Mouse (Mus musculus) limb, embryonic 10.5 days (tissue): Measurements from ENCODE around the gene Spaca4. TPM values are rescaled to one million over a fixed set of nuclear protein-coding genes. Genes with fewer than 3 reads are reported as not detected.
A peak's percentile ranks its signal among the peaks of the same experiment; 100 is the strongest.

Experiments
- DNase-seq: peaks from one replicate; pipeline ENCODE4 v3.0.0-alpha.2; 2017; ENCODE audit warnings: low spot score
- H3K27ac ChIP-seq: fragments of 300-500 bp; sonication (generic); 2 replicates; pipeline ENCODE4 v1.5.1; 2016; ENCODE audit warnings: mild to moderate bottlenecking
- H3K27me3 ChIP-seq: fragments of 300-500 bp; sonication (generic); 2 replicates; pipeline ENCODE4 v1.6.1; 2016; ENCODE audit warnings: low read depth, mild to moderate bottlenecking; ENCODE audit not compliant: poor library complexity, severe bottlenecking
- H3K36me3 ChIP-seq: fragments of 300-500 bp; sonication (generic); 2 replicates; pipeline ENCODE4 v1.6.1; 2016; ENCODE audit warnings: mild to moderate bottlenecking, moderate library complexity
- H3K4me1 ChIP-seq: fragments of 300-500 bp; sonication (generic); 2 replicates; pipeline ENCODE4 v1.6.1; 2016
- H3K4me3 ChIP-seq: fragments of 300-500 bp; sonication (generic); 2 replicates; pipeline ENCODE4 v1.5.1; 2016; ENCODE audit warnings: mild to moderate bottlenecking, moderate library complexity
- H3K9me3 ChIP-seq: fragments of 300-500 bp; sonication (generic); replicated peaks from 2 replicates; pipeline ENCODE4 v1.6.1; 2016; ENCODE audit warnings: mild to moderate bottlenecking
- WGBS: fragments of 180-500 bp; shearing (Covaris S2); methylation state at CpG from one replicate; pipeline ENCODE4 v1.1.7; 2016; 5-methylcytosine and 5-hydroxymethylcytosine counted together
- polyA plus RNA-seq: library from polyadenylated mRNA; unstranded; fragments of >200 nt; fragmentation: Nextera tagmentation; extraction: Ambion mirVana; gene quantifications from 2 replicates; pipeline ENCODE4 v1.2.1, GENCODE M21; 2016

Gene Spaca4
- not detected in 2 replicates for polyA plus RNA-seq

DNA sequence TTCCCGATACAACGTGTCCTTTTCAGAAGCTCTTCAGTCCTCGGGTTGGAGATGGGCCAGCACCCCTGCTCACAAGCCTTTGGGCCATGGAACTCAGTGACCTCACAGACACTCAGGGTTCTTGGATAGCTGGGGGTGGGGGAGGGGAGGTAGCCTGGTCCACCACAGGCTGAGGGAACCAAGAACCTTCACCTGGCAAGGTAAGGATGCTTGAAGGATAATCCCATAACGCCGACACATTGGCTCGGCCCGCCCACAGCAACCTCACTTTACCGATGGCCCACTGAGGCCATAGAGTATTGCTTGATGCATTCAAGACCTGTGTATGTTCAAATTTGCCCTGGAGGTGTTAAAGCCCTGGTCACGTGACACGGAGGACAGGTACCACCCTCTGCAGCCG, at the start of gene Spaca4:
Gene Spaca4 (minus strand): TSS at position 101 of the 400 bp plus-strand sequence.
- Histone ChIP-seq H3K27ac (no peak within 1 kb of the TSS), H3K36me3 (peaks cover 97% of the 10 kb centered on the region), H3K4me3 (peak within 1 kb of the TSS; percentile 7; the same call in 1 of the 2 replicates), H3K9me3 (no peaks in the 10 kb centered on the region), H3K4me1 (peaks cover 22% of the 10 kb centered on the region), H3K27me3 (no peaks in the 10 kb centered on the region)
- 93% methylated on average over 11 of the region's 11 CpGs for WGBS
- no peak for DNase-seq

DNA sequence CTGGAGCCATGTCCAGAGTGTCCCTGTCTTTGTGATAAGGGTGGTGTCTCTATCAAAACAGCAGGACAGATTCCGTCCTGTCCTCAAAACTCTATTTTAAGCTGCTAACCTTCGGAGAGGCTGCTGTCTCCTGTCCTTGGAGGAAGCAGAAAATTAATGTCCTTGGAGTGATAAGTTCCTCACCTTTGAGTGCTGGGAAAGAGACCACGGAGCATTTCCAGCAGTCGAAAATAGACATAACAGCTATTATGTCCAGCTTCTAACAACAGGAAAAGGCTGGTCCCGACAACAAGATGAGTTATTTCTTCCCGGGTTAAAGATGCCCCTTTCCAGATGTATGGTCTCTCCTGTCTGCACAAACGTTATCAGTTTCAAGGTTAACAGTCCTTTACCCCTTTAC, 49.6 kb upstream of the Spaca4 start:
- no peak for DNase-seq
- Histone ChIP-seq H3K36me3 (no peaks in the 10 kb centered on the region), H3K27me3 (peaks cover 14% of the 10 kb centered on the region), H3K4me3 (no peak overlapping the region), H3K4me1 (peaks cover 10% of the 10 kb centered on the region; the same call in 1 of the 2 replicates), H3K27ac (no peak overlapping the region), H3K9me3 (no peaks in the 10 kb centered on the region)
- 80% methylated on average over 7 of the region's 7 CpGs for WGBS

DNA sequence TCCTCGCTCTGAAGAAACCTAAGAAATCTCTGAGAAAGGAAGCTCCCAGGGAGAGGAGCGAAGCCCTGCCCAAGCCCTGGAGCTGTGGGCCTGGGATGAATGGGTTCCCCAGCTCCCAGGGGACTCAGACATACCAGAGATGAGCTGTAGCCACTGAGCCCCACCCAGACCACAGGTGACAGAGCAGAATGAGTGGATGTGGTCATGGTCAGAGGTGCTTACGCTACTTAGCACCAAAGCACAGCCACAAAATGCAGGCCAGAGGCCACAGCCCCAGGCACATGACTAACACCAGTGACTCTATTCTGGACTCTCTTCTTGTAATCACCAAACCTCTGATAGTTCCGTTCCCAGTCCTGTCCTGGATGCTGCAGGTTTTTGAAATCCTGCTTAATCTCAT, 45.5 kb upstream of the Spaca4 start:
- DNase-seq, result no peak
- Histone ChIP-seq H3K27me3 (no peaks in the 10 kb centered on the region), H3K36me3 (no peaks in the 10 kb centered on the region), H3K4me1 (no peaks in the 10 kb centered on the region), H3K9me3 (no peaks in the 10 kb centered on the region), H3K27ac (no peak overlapping the region), H3K4me3 (no peak overlapping the region)
- WGBS, result 70% methylated on average over 4 of the region's 4 CpGs

DNA sequence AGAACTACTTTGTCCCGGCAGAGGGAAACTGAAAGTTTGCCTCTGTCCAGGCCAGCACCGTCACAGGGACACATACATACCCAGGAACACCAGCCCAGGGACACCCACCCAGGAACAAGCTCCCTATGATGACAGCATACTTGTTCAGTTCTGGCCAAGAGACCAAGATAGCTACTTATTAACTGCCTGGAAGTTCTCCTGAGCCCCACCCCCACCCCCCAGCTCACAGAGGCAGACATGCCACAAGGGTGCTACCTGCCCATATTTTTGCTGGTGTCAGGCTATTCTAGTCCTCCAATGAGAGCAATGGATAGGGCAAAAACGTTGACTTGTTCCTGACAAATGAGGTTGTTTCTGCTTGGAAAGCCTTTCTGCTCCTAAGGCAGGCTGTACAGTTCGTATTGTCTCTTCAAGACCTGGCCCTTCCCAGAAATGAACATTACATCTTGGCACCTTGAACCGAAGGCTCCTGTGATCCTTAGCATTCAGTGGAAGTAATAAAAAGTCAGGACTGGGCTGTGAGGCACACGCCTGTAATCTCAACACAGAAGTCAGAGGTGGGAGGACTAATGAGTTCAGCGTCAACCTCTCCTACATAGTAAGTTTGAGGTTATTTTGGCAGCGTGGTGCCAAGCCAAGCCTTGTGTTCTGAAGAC, 44.9 kb upstream of the Spaca4 start:
- Histone ChIP-seq H3K9me3 (no peaks in the 10 kb centered on the region), H3K36me3 (no peaks in the 10 kb centered on the region), H3K27me3 (no peaks in the 10 kb centered on the region), H3K27ac (no peak overlapping the region), H3K4me3 (no peak overlapping the region), H3K4me1 (no peaks in the 10 kb centered on the region)
- no peak for DNase-seq
- 73% methylated on average over 8 of the region's 8 CpGs for WGBS

DNA sequence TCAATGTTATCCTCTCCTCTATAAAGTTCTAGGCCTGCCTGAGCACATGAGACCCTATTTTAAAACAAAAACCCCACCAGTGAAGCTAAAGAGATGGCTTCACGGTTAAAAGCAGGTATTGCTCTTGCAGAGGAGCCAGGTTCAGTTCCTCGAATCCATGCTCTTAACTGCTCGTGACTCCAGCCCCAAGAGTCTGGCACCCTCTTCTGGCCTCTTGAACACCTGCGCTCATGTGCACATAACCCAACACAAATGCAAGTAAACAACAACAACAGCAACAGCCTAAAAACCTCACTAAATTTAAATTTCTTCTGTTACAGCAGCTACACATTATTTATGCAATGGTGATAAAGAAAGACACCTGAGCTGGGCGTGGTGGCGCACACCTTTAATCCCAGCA, 41.9 kb upstream of the Spaca4 start:
- no peak for DNase-seq
- Histone ChIP-seq H3K4me1 (no peaks in the 10 kb centered on the region), H3K36me3 (no peaks in the 10 kb centered on the region), H3K27me3 (no peaks in the 10 kb centered on the region), H3K27ac (no peak overlapping the region), H3K9me3 (no peaks in the 10 kb centered on the region), H3K4me3 (no peak overlapping the region)
- 91% methylated on average over 6 of the region's 6 CpGs for WGBS

DNA sequence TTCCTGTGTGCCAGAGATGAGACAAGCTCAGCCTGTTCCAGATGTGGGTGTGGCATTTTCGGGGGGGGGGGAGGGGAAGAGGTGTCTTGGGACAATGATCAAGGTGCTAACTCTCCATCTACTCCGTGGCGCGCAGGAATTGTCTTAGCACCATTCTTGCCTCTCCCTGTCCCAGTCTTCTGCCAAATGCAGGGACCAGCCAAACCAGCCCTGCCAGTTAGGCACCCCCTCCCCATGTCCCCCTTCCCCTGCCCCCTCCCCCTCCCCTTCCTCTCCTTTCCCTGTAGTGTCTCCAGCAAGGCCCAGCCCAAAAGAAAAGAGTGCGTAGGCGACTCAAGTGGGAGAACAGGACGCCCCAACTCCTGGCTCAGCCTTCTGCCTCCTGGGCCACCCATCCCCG, 41.2 kb upstream of the Spaca4 start:
- H3K4me3 ChIP-seq, result no peak overlapping the region
- H3K4me1 ChIP-seq, result no peaks in the 10 kb centered on the region
- H3K27me3 ChIP-seq, result no peaks in the 10 kb centered on the region
- no peak overlapping the region for H3K27ac ChIP-seq
- DNase-seq, result no peak
- H3K36me3 ChIP-seq, result no peaks in the 10 kb centered on the region
- no peaks in the 10 kb centered on the region for H3K9me3 ChIP-seq
- WGBS, result 41% methylated on average over 8 of the region's 8 CpGs

DNA sequence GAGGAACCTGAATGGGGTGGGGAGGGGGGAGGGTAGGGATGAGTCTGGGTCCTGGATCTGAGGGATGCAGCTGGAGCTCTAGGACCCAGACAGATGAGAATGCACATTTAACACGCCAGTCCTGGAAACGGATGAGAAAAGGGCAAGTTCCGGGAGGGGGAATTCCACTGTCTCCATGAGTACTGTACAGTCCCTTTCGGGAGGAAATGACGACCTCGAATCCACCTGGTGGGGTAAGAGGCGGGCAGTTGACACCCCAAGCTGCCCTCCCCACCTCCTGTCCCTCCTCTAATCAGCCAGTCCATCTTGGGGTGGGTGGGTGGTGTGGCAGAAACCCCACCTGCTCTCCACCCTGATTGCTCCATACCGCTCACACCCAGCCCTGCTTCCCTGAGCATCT, 40.4 kb upstream of the Spaca4 start:
- H3K27ac ChIP-seq, result peak overlapping the region; percentile 50; the same call in 1 of the 2 replicates
- 64% methylated on average over 8 of the region's 8 CpGs for WGBS

DNA sequence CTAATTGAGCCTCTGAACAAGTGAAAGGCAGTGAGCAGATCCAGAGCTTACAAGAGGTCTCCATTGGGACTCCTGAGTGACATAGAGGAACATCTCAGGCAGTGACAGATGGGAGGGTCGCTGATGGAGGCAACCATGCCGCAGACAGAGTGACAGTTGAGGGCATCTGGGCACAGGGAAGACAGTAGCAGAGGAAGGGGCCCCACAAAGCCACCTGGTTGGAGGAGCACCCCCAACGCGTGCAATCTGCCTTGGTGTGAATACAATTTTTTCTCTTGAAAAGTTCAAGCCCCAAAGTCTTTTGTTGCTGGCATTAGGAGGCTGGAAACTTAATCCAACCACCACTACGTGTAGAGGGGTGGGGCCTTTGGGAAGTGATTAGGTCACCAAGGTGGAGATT, 34.5 kb upstream of the Spaca4 start:
- WGBS, result 70% methylated on average over 5 of the region's 5 CpGs
- H3K27me3 ChIP-seq, result peaks cover 36% of the 10 kb centered on the region
- no peaks in the 10 kb centered on the region for H3K36me3 ChIP-seq
- peaks cover 13% of the 10 kb centered on the region for H3K4me1 ChIP-seq
- no peak for DNase-seq
- H3K9me3 ChIP-seq, result no peaks in the 10 kb centered on the region
- no peak overlapping the region for H3K4me3 ChIP-seq
- H3K27ac ChIP-seq, result no peak overlapping the region

More for the DNA sequence above, 40.4 kb upstream of the Spaca4 start:
- H3K27me3 ChIP-seq, result no peaks in the 10 kb centered on the region
- H3K9me3 ChIP-seq, result no peaks in the 10 kb centered on the region
- H3K4me1 ChIP-seq, result no peaks in the 10 kb centered on the region
- DNase-seq, result no peak
- H3K4me3 ChIP-seq, result no peak overlapping the region
- H3K36me3 ChIP-seq, result no peaks in the 10 kb centered on the region

DNA sequence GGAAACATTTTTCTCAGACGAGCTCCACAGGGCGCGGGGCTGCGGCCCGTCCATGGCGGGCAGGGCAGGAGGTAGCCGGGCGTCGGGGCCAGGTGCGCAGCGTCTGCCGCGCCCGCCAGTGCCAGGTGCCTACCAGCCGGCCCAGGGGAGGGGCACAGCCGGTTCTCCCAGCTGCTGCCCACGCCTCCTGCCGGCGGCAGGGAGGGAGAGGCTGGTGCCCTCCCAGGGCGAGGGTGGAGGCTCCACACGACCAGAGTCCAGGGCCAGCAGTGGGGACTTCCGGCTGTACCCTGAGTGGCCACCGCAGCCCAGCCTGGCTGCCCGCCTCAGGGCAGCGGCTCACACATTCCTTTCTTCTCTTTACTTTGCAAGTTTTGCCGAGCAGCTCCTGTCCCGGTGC, 33.8 kb upstream of the Spaca4 start:
- 8% methylated on average over 27 of the region's 27 CpGs for whole genome bisulfite sequencing
- peak; percentile 55 for DNase-seq
- H3K27ac ChIP-seq, result peak overlapping the region; percentile 70

DNA sequence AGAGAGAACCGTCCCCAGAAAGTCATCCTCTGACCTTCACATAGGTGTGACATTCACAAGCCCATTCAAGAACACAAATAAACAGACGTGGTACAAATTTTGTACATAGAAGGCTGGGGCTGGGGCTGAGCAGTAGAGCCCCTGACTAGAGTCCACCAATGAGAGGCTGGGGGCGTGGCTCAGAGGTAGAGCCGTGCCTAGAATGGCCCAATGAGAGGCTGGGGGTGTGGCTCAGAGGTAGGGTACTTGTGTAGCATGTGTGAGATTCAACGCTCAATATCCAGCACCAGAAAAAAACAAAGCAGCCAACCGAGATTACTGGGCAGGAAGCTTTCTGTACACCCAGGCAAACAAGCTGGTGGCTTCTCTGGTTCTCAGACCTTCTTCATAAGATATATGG, 30.1 kb upstream of the Spaca4 start:
- no peak for DNase-seq
- Histone ChIP-seq H3K4me1 (peaks cover 13% of the 10 kb centered on the region), H3K4me3 (no peak overlapping the region), H3K27ac (no peak overlapping the region), H3K36me3 (no peaks in the 10 kb centered on the region), H3K9me3 (no peaks in the 10 kb centered on the region), H3K27me3 (peaks cover 34% of the 10 kb centered on the region)
- 62% methylated on average over 6 of the region's 6 CpGs for WGBS

More for the DNA sequence above, 33.8 kb upstream of the Spaca4 start:
- H3K36me3 ChIP-seq, result no peaks in the 10 kb centered on the region
- peaks cover 13% of the 10 kb centered on the region for H3K4me1 ChIP-seq
- peak overlapping the region; percentile 47 for H3K4me3 ChIP-seq
- H3K9me3 ChIP-seq, result no peaks in the 10 kb centered on the region
- H3K27me3 ChIP-seq, result peaks cover 36% of the 10 kb centered on the region

DNA sequence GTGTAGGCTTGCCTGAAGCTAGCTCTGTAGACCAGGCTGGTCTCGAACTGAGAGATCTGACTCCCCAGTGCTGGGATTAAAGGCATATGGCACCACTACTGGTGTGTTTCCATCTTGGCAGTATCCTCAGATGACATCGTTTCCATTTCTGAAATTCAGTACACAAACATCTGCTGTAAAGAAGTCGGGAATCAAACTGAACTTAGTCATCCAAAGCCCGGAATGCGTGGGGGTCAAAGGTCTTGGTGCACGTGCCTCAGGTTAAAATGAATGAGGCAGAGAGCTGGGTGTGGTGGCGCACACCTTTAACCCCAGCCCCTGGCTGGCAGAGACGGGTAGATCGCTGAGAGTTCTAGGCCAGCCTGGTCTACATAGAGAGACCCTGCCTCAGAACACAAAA, 24.5 kb upstream of the Spaca4 start:
- Histone ChIP-seq H3K9me3 (no peaks in the 10 kb centered on the region), H3K27me3 (no peaks in the 10 kb centered on the region), H3K4me3 (no peak overlapping the region), H3K4me1 (peaks cover 9% of the 10 kb centered on the region), H3K36me3 (no peaks in the 10 kb centered on the region), H3K27ac (no peak overlapping the region)
- WGBS, result 76% methylated on average over 9 of the region's 9 CpGs
- no peak for DNase-seq

DNA sequence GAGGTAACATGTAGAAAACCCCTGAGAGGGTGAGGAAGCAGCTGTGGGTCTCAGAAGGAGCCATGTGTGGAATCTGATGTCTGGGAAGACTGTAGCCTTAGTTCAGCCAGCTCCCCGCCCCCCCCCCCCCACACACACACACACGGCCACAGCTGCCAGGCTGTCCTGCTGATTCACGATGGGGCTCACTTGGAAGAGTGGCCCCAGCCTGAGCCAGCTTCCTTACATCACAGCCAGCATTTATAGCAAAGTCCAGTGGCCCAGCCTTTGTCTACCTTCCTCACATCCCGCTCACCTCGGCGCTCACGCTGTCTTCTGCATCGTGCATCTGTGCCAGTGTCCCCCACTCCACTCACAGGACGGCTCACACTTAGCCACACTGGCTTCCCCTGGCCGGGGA, 23.8 kb upstream of the Spaca4 start:
- 54% methylated on average over 10 of the region's 10 CpGs for WGBS
- no peaks in the 10 kb centered on the region for H3K27me3 ChIP-seq
- H3K4me3 ChIP-seq, result no peak overlapping the region
- no peaks in the 10 kb centered on the region for H3K9me3 ChIP-seq
- peaks cover 9% of the 10 kb centered on the region for H3K4me1 ChIP-seq
- DNase-seq, result no peak
- peak overlapping the region; percentile 70 for H3K27ac ChIP-seq
- H3K36me3 ChIP-seq, result no peaks in the 10 kb centered on the region

DNA sequence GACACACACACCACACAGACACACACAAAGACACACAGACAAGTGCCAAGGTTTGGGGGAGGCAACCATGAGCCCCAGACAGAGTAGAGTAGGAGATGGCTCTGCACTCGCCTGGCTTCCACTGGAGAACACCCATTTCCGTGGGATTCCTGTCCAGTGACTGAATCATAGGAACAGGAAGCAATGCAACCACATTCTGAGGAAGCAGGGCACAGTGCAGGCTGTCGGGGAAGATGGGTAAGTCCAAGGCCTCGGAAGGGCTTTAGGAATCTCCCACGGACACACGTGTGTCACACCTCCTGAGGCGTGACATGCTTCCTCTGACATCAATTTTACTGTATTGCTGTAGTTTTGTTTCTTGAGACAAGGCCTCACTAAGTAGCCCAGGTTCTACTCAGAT, 22.5 kb upstream of the Spaca4 start:
- Histone ChIP-seq H3K36me3 (no peaks in the 10 kb centered on the region), H3K27me3 (no peaks in the 10 kb centered on the region), H3K27ac (no peak overlapping the region), H3K9me3 (no peaks in the 10 kb centered on the region), H3K4me1 (peaks cover 9% of the 10 kb centered on the region), H3K4me3 (no peak overlapping the region)
- 88% methylated on average over 7 of the region's 7 CpGs for WGBS
- no peak for DNase-seq

DNA sequence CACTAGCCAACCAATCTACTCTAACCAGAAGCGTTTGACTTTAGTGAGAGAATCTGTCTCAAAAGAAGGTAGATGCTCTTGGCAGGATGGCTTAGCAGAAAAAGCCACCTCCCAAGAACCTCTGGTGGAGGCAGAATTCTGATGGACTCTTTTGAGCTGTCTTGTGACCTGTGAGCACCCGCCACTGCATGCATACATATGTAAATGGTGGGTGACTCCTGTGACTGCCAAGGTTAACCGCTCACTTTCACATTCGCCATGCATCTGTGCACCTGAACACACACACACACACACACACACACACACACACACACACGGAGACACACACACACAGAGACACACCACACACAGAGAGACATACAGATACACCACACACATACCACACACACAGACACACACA, 21.8 kb upstream of the Spaca4 start:
- DNase-seq, result no peak
- no peaks in the 10 kb centered on the region for H3K27me3 ChIP-seq
- H3K4me3 ChIP-seq, result no peak overlapping the region
- H3K4me1 ChIP-seq, result peaks cover 9% of the 10 kb centered on the region
- H3K36me3 ChIP-seq, result no peaks in the 10 kb centered on the region
- 87% methylated on average over 5 of the region's 5 CpGs for WGBS
- no peaks in the 10 kb centered on the region for H3K9me3 ChIP-seq
- no peak overlapping the region for H3K27ac ChIP-seq
